Mouse (Mus musculus) intestine, embryonic 16.5 days (tissue): Measurements from ENCODE around the gene Kcnj5. TPM values are rescaled to one million over a fixed set of nuclear protein-coding genes. Genes with fewer than 3 reads are reported as not detected.

Experiments used
- ATAC-seq: fragments of 200-750 bp; cut with Nextera tagmentation; 2 replicates; pipeline ENCODE4 v1.8.0; 2017; ENCODE audit warnings: moderate TSS enrichment, moderate library complexity
- H3K27ac ChIP-seq: fragments of 300-500 bp; sonication (generic); 2 replicates; pipeline ENCODE4 v1.5.1; 2014; ENCODE audit warnings: mild to moderate bottlenecking, low read length
- H3K27me3 ChIP-seq: fragments of 300-500 bp; sonication (generic); replicated peaks from 2 replicates; pipeline ENCODE4 v1.6.1; 2014; ENCODE audit warnings: low read length, control low read depth, mixed read lengths; ENCODE audit not compliant: control insufficient read depth, insufficient read depth
- H3K36me3 ChIP-seq: fragments of 300-500 bp; sonication (generic); 2 replicates; pipeline ENCODE4 v1.6.1; 2014; ENCODE audit warnings: low read length, control low read depth; ENCODE audit not compliant: control insufficient read depth, insufficient read depth
- H3K4me1 ChIP-seq: fragments of 300-500 bp; sonication (generic); 2 replicates; pipeline ENCODE4 v1.6.1; 2014; ENCODE audit warnings: low read length, control low read depth, mixed read lengths; ENCODE audit not compliant: control insufficient read depth, insufficient read depth
- H3K4me2 ChIP-seq: fragments of 300-500 bp; sonication (generic); 2 replicates; pipeline ENCODE4 v1.6.1; 2014; ENCODE audit warnings: low read depth, low read length, control low read depth
- H3K4me3 ChIP-seq: fragments of 300-500 bp; sonication (generic); 2 replicates; pipeline ENCODE4 v1.5.1; 2014; ENCODE audit warnings: mild to moderate bottlenecking, low read length
- H3K9ac ChIP-seq: fragments of 300-500 bp; sonication (generic); 2 replicates; pipeline ENCODE4 v1.6.1; 2014; ENCODE audit warnings: low read depth, low read length
- H3K9me3 ChIP-seq: fragments of 300-500 bp; sonication (generic); 2 replicates; pipeline ENCODE4 v1.6.1; 2016; ENCODE audit warnings: low read length, control low read depth; ENCODE audit not compliant: control insufficient read depth
- WGBS: fragments of 180-500 bp; shearing (Covaris S2); extraction: QIAGEN DNeasy Blood & Tissue Kit; methylation state at CpG from one replicate; pipeline ENCODE4 v1.1.7; 2014; 5-methylcytosine and 5-hydroxymethylcytosine counted together
- polyA plus RNA-seq: library from polyadenylated mRNA; unstranded; fragments of >200 nt; fragmentation: Nextera tagmentation; extraction: Ambion mirVana; gene quantifications from 2 replicates; pipeline ENCODE4 v1.2.1, GENCODE M21; 2015

Gene Kcnj5
- polyA plus RNA-seq, 1 experiment from 2014 or later = 0.15 TPM

- H3K27ac ChIP-seq = no peak within 1 kb of the TSS
- H3K36me3 ChIP-seq = no peaks in the 10 kb centered on the region
- H3K4me1 ChIP-seq = no peaks in the 10 kb centered on the region
- no peaks in the 10 kb centered on the region for H3K27me3 ChIP-seq
- no peak for ATAC-seq
- 79% methylated on average over 6 of the region's 6 CpGs for WGBS
- no peak within 1 kb of the TSS for H3K4me2 ChIP-seq
- no peak within 1 kb of the TSS for H3K4me3 ChIP-seq
- no peaks in the 10 kb centered on the region for H3K9me3 ChIP-seq
- H3K9ac ChIP-seq = no peak within 1 kb of the TSS
Measured at GRCm38 (mm10) chr9:32372202-32372601, 28.1 kb upstream of the Kcnj5 start, which contains the start of gene Kcnj1. Kcnj1 (plus strand) TSS chr9:32372493.

DNA sequence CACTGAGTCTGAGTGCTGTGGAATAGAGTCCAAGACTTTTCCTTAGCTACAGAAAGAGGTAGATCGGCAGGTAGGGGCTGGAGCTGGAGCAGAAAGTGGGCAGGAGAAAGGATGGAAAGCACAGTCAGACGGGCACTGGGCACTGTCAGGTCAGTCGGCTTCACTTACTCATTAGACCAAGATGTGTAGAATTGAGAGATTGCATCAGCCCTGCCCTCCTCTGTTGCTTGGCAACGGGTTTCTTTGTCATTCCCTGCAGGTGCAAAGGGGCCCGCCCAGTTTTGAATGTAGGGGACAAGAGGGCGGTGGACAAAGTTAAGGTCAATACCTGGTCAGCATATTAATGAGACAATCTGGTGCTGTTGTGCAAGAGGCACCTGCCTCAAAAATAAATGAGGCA, 25.2 kb upstream of the Kcnj5 start:
- H3K9me3 ChIP-seq = peaks cover 3% of the 10 kb centered on the region; the same call in 1 of the 2 replicates
- 31% methylated on average over 6 of the region's 6 CpGs for WGBS

DNA sequence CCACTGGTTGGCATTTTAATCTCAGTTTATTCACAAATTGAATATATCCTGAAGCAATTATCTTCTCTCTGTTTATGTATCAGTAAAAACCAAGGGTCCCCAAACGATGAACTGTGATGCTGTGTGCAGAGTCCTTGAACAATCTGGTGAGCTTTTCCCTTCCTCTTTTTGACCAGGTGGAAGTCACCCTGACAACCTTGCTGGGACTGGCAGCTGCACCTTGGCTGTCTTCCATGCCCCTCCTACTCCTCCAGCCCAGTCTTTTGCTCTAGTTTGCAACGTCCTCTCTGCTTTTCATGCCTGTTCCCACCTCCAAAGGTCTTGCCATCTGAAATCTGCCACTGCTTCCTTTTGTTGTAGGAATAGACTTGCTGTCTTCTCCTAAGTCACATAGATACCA, 24.7 kb upstream of the Kcnj5 start:
- Histone ChIP-seq H3K4me3 (no peak overlapping the region), H3K9ac (no peak overlapping the region), H3K36me3 (no peaks in the 10 kb centered on the region), H3K4me2 (no peak overlapping the region), H3K27me3 (no peaks in the 10 kb centered on the region), H3K9me3 (peaks cover 3% of the 10 kb centered on the region; the same call in 1 of the 2 replicates), H3K27ac (no peak overlapping the region), H3K4me1 (no peaks in the 10 kb centered on the region)
- no peak for ATAC-seq
- WGBS = 34% methylated on average over 2 of the region's 2 CpGs

More for the DNA sequence above, 25.2 kb upstream of the Kcnj5 start:
- ATAC-seq = no peak
- H3K9ac ChIP-seq = no peak overlapping the region
- H3K4me1 ChIP-seq = no peaks in the 10 kb centered on the region
- H3K27me3 ChIP-seq = no peaks in the 10 kb centered on the region
- H3K27ac ChIP-seq = no peak overlapping the region
- H3K4me3 ChIP-seq = no peak overlapping the region
- H3K4me2 ChIP-seq = no peak overlapping the region
- no peaks in the 10 kb centered on the region for H3K36me3 ChIP-seq

GRCm38 (mm10) chr9:32360770-32361169, 16.6 kb upstream of the Kcnj5 start:
- no peaks in the 10 kb centered on the region for H3K36me3 ChIP-seq
- WGBS = 73% methylated on average over 1 of the region's 1 CpGs
- no peaks in the 10 kb centered on the region for H3K9me3 ChIP-seq
- no peaks in the 10 kb centered on the region for H3K27me3 ChIP-seq
- no peak overlapping the region for H3K4me2 ChIP-seq
- no peak overlapping the region for H3K27ac ChIP-seq
- H3K9ac ChIP-seq = no peak overlapping the region
- ATAC-seq = no peak
- H3K4me3 ChIP-seq = no peak overlapping the region
- no peaks in the 10 kb centered on the region for H3K4me1 ChIP-seq

DNA sequence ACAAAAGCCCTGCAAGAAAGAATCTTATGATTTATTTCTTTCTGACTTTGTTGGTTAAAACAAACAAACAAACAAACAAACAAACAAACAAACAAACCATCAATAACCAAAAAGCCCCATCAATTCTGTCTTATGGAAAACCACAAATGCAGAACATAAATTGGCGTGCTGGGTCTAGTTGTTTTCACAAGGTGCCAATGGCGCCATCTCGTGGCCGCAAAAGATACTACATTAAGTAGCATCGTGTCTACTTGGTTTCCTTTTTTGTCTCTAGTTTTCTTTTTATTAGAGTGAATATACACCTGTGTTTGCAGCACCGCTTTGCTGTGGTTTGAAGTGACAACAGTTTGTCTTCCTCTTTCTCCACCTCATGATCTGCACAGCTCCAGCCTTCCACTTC, 6.2 kb upstream of the Kcnj5 start:
- no peak overlapping the region for H3K9ac ChIP-seq
- H3K4me1 ChIP-seq = no peaks in the 10 kb centered on the region
- H3K4me2 ChIP-seq = no peak overlapping the region
- 0 out of 2 replicates have a peak, but pooled peaks cover 10% of the 10 kb centered on the region for H3K27me3 ChIP-seq
- no peaks in the 10 kb centered on the region for H3K36me3 ChIP-seq
- 7% methylated on average over 6 of the region's 6 CpGs for WGBS
- H3K4me3 ChIP-seq = no peak overlapping the region
- H3K27ac ChIP-seq = no peak overlapping the region
- no peaks in the 10 kb centered on the region for H3K9me3 ChIP-seq
- peak; percentile 44; the same call in 1 of the 2 replicates for ATAC-seq

GRCm38 (mm10) chr9:32349344-32349743, 5.2 kb upstream of the Kcnj5 start:
- Histone ChIP-seq H3K4me1 (no peaks in the 10 kb centered on the region; the same call in 1 of the 2 replicates), H3K4me2 (no peak overlapping the region), H3K9me3 (no peaks in the 10 kb centered on the region), H3K9ac (no peak overlapping the region), H3K27me3 (peaks cover 19% of the 10 kb centered on the region), H3K27ac (no peak overlapping the region), H3K4me3 (no peak overlapping the region), H3K36me3 (no peaks in the 10 kb centered on the region)
- ATAC-seq = no peak
- 86% methylated on average over 10 of the region's 10 CpGs for WGBS

DNA sequence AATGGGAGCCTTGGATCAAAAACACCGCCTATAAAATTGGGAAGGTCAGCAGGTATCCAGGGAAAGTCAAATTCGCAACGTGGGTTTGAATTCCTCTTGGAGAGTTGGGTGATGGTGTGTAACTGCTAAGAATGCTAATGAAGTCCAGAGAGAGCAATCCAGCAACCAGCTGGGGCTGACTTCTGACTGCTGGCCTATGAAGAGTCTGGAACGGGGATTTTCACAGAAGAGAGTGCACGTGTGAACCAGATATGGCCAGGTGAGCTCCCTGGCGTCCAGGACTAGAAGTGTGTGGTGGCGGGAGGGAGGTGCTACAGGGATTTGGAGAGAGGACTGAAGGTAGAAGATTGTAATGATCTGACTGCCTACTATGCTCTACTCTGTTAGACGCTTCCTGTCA, 3.9 kb upstream of the Kcnj5 start:
- Histone ChIP-seq H3K27ac (no peak overlapping the region), H3K4me2 (no peak overlapping the region), H3K4me1 (peaks cover 5% of the 10 kb centered on the region), H3K9me3 (no peaks in the 10 kb centered on the region), H3K36me3 (no peaks in the 10 kb centered on the region), H3K4me3 (no peak overlapping the region), H3K27me3 (peaks cover 26% of the 10 kb centered on the region), H3K9ac (no peak overlapping the region)
- WGBS = 71% methylated on average over 8 of the region's 8 CpGs
- no peak for ATAC-seq

GRCm38 (mm10) chr9:32344489-32344888, 339 bp upstream of the Kcnj5 start:
- peak overlapping the region; percentile 53 for H3K4me2 ChIP-seq
- H3K9ac ChIP-seq = peak overlapping the region; percentile 35; the same call in 1 of the 2 replicates
- ATAC-seq = no peak
- no peak overlapping the region for H3K27ac ChIP-seq
- WGBS = 6% methylated on average over 21 of the region's 21 CpGs
- H3K9me3 ChIP-seq = no peaks in the 10 kb centered on the region
- peaks cover 5% of the 10 kb centered on the region for H3K4me1 ChIP-seq
- peaks cover 40% of the 10 kb centered on the region for H3K27me3 ChIP-seq
- no peaks in the 10 kb centered on the region for H3K36me3 ChIP-seq
- peak overlapping the region; percentile 35 for H3K4me3 ChIP-seq

DNA sequence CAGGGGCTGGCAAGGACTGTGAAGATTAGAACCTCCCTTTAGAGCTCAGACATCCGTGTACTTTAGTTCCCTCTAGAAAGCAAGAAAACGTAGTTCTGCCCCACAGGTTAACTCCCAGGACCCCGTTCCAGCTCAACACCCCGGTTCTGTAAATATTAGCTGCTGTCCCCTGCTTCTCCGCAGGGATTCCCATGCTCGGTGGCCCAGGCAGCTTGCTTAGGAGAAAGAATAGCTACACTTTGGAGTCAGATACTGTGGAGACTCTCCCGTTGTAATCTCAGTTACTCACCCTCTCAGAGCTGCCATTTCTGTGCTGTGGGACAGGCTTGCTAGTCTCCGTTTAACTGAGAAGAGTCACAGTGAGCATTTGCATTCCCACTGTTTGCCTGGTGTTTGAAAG, 1.2 kb downstream of the Kcnj5 start:
- no peak for ATAC-seq
- 29% methylated on average over 8 of the region's 8 CpGs for WGBS
- Histone ChIP-seq H3K9ac (no peak overlapping the region), H3K4me3 (no peak overlapping the region), H3K27ac (no peak overlapping the region), H3K4me1 (peaks cover 5% of the 10 kb centered on the region), H3K36me3 (no peaks in the 10 kb centered on the region), H3K4me2 (no peak overlapping the region), H3K9me3 (no peaks in the 10 kb centered on the region), H3K27me3 (peaks cover 40% of the 10 kb centered on the region)

DNA sequence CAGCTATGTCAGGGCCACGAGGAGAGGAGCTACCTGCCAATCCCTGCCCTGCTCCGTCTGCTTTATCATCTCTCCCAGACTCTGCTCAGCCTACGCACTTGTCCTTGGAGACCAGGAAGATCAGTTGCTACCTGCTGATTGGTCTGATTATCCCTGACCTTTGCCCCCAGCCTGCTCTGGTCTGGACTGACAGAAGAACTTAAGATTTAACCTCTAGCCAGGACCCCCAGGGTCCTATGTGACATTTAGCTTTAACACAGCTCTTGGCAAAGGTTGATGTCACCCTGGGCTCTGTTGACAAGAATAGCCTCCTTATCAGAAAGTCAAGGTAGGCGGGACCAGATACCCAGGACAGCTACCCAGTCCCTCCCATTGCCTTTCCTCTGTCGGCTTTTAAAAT, 3.3 kb downstream of the Kcnj5 start:
- ATAC-seq = peak; percentile 73
- H3K27me3 ChIP-seq = peaks cover 34% of the 10 kb centered on the region
- no peak overlapping the region for H3K27ac ChIP-seq
- H3K9ac ChIP-seq = no peak overlapping the region
- H3K4me1 ChIP-seq = peaks cover 5% of the 10 kb centered on the region
- H3K9me3 ChIP-seq = no peaks in the 10 kb centered on the region
- H3K4me3 ChIP-seq = no peak overlapping the region
- H3K4me2 ChIP-seq = no peak overlapping the region
- WGBS = 39% methylated on average over 5 of the region's 5 CpGs
- H3K36me3 ChIP-seq = no peaks in the 10 kb centered on the region
